25 mouse cellular contexts compared by ENCODE assay signal in the genomic region with DNA sequence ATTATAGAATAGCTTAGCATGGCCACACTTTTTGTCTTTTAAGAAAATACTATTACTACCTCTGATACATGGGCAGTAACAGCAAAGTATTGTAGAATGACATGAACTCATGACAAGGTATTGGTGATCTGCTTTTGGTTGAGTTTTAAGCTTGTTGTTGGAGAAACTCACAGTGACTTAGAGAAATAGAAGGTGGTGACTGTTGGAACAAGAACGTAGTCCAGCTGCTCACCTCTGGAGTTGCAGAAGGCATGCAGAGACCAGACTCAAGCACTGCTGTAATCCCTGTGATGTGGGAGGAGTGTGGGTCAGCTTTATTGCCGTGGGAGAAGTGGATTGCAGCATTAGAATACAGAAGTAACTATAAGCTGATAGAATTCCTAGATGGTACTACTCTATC.
"Had no signal": no experiment of that assay in that cellular context is flagged by ENCODE, and none has a peak within 500 bp of the region (broad histone marks: within the 10 kb centered on the region; RNA-seq: fewer than 3 reads in every experiment).

No protein-coding gene starts in this region.

- H3K4me2 ChIP-seq: heart, embryonic 12.5 days; hindbrain, embryonic 12.5 days; hindbrain, embryonic 14.5 days; intestine, embryonic 15.5 days; limb, embryonic 12.5 days; liver, embryonic 13.5 days; liver, embryonic 15.5 days had no signal

- H3K4me1 ChIP-seq: heart, embryonic 10.5 days; heart, embryonic 12.5 days; hindbrain, embryonic 12.5 days; intestine, embryonic 15.5 days; liver, embryonic 13.5 days; liver, embryonic 15.5 days had no signal

- H3K9ac ChIP-seq: forebrain, postnatal 0 days; heart, embryonic 12.5 days; hindbrain, embryonic 12.5 days; hindbrain, embryonic 14.5 days; intestine, embryonic 15.5 days; limb, embryonic 12.5 days; liver, embryonic 13.5 days; liver, embryonic 15.5 days had no signal

- H3K9me3 ChIP-seq: heart, embryonic 10.5 days; heart, embryonic 12.5 days; hindbrain, embryonic 10.5 days; hindbrain, embryonic 12.5 days; intestine, embryonic 15.5 days; limb, embryonic 10.5 days; limb, embryonic 12.5 days; liver, embryonic 13.5 days; liver, embryonic 15.5 days had no signal

- DNase-seq: forebrain, postnatal 0 days; gastrocnemius, postnatal 10 days; gastrocnemius, postnatal 25 days; heart, adult 18-20 months; heart, postnatal 10 days; heart, postnatal 4 days; kidney, adult 18-20 months; kidney, postnatal 14 days; liver; liver, embryonic 13.5 days had no signal

- H3K4me3 ChIP-seq: heart, embryonic 10.5 days; heart, embryonic 12.5 days; hindbrain, embryonic 10.5 days; hindbrain, embryonic 12.5 days; intestine, embryonic 15.5 days; layer of hippocampus, adult 2 months; left cerebral cortex, adult 2 months; limb, embryonic 10.5 days; limb, embryonic 12.5 days; liver, embryonic 13.5 days; liver, embryonic 15.5 days had no signal

- ATAC-seq: forebrain, postnatal 0 days; hindbrain, embryonic 16.5 days; inflammation-experienced regulatory T-cells, adult 6 months; intestine, embryonic 15.5 days; intestine, postnatal 0 days had no signal

- H3K36me3 ChIP-seq: heart, embryonic 10.5 days; heart, embryonic 12.5 days; hindbrain, embryonic 10.5 days; hindbrain, embryonic 12.5 days; intestine, embryonic 15.5 days; limb, embryonic 10.5 days; limb, embryonic 12.5 days; liver, embryonic 13.5 days; liver, embryonic 15.5 days had no signal

- H3K27ac ChIP-seq: heart, embryonic 10.5 days; hindbrain, embryonic 10.5 days; hindbrain, embryonic 12.5 days; hindbrain, embryonic 14.5 days; intestine, embryonic 15.5 days; kidney, postnatal 0 days; left cerebral cortex, adult 2 months; limb, embryonic 10.5 days; limb, embryonic 12.5 days; liver, embryonic 13.5 days; liver, embryonic 15.5 days had no signal

- H3K27me3 ChIP-seq: heart, embryonic 12.5 days; hindbrain, embryonic 12.5 days; intestine, embryonic 15.5 days; limb, embryonic 12.5 days; liver, embryonic 13.5 days; liver, embryonic 15.5 days had no signal
